Mouse (Mus musculus): Measurements from ENCODE around the gene Igf2r. TPM values are rescaled to one million over a fixed set of nuclear protein-coding genes. Genes with fewer than 3 reads are reported as not detected.

The Igf2r gene
- 10.8 and 11.2 TPM in 2 replicates for polyA plus RNA-seq (2015; fragmentation: Nextera tagmentation; extraction: Ambion mirVana)

DNA sequence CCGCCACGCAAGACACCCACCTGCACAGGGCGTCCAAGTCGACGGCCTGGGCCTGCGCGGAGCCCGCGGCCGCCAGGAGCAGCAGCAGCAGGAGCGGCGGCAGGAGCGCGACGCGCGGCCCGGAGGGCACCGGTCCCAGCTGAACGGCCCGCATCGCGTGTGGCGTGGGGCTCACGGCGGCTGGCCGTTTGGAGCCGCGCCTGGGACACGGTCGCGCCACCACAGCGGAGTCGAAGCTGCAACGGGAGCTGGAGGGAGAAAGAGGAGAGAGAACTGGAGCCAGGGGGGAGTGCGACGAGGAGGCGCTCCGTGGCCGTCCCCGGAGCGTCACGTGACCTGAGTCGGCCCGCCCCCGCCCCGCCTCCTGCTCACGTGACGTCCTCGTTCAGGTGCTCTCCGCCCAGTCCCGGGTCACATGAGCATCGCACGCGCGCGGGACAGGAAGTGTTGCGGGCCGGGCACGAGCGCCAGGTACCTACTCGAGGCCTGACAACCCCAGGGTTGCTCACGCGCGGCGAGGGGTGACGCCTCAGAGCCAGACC lies at the start of gene Igf2r:
Igf2r (minus strand) TSS at position 285 of the 542 bp plus-strand sequence.
- peaks cover 33% of the 10 kb centered on the region for H3K4me1 ChIP-seq
- peak within 1 kb of the TSS; percentile 95 for H3K4me3 ChIP-seq
- peak within 1 kb of the TSS; percentile 91 for H3K9ac ChIP-seq
- peak within 1 kb of the TSS; percentile 81 for H3K4me2 ChIP-seq
- WGBS = 3% methylated on average over 59 of the region's 67 CpGs
- H3K9me3 ChIP-seq = no peaks in the 10 kb centered on the region
- peak within 1 kb of the TSS; percentile 85 for H3K27ac ChIP-seq
- peak; percentile 92 for ATAC-seq (replicated peaks)
- H3K27me3 ChIP-seq (replicated peaks) = no peaks in the 10 kb centered on the region
- no peaks in the 10 kb centered on the region for H3K36me3 ChIP-seq (replicated peaks)

DNA sequence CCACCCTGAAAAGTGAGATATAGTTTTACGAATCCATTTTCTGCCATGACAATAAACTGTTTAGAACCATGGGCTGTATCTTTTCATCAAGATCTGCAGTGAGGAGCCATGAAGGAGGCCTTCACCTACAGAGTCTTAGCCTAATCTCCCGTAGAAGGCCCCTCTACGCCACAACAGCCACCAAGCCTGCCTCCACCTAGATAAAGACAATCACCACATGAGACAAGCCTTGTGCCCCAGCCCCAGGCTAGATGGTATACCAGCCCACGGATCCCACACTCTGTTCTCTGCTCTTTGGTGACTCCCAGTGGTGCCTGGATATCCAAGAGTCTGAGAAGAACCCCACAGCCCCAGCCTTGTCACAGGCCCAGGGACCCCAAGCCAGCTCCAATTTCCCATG lies 46.4 kb upstream of the Igf2r start:
- Histone ChIP-seq H3K36me3 (replicated peaks) (no peaks in the 10 kb centered on the region), H3K27ac (no peak overlapping the region), H3K4me2 (no peak overlapping the region), H3K9ac (no peak overlapping the region), H3K27me3 (replicated peaks) (no peaks in the 10 kb centered on the region), H3K9me3 (no peaks in the 10 kb centered on the region), H3K4me1 (no peaks in the 10 kb centered on the region), H3K4me3 (no peak overlapping the region)
- ATAC-seq (replicated peaks) = no peak
- WGBS = 87% methylated on average over 4 of the region's 4 CpGs

DNA sequence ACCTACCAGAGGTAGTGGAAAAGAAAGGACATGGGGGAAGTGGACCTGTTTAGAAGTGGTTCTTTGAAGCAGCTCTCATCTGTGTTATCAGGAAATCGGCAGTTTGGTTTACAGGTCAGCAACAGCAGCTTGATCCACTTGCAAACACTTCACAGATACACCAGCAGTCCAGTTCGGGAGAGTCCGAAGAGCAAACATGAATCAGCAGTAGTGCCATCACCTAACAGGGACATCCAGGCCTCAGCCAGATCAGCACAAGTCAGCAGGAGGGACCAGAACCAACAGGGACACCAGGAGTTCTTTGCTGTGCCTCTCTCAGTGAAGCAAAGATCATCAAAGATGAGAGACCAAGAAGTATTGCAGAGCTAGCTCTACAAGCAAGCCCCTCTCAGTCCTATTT lies 45.0 kb upstream of the Igf2r start:
- no peak for ATAC-seq (replicated peaks)
- Histone ChIP-seq H3K4me3 (no peak overlapping the region), H3K36me3 (replicated peaks) (no peaks in the 10 kb centered on the region), H3K4me1 (no peaks in the 10 kb centered on the region), H3K27ac (no peak overlapping the region), H3K27me3 (replicated peaks) (no peaks in the 10 kb centered on the region), H3K4me2 (no peak overlapping the region), H3K9ac (no peak overlapping the region), H3K9me3 (no peaks in the 10 kb centered on the region)
- WGBS = 90% methylated on average over 3 of the region's 3 CpGs

DNA sequence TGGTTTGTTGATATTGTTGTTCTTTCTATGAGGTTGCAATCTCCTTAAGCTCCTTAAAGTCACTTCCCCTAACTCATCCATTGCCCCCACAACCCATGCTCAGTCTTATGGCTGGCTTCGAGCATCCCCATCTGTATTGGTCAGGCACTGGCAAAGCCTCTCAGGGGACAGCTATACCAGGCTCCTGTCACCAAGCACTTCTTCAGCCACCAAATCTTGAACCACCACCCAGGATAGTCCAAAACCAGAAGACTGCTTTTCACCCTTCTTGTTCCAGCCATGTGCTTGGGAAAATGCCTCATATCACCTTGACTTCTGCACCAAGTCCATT lies 41.5 kb upstream of the Igf2r start:
- Histone ChIP-seq H3K36me3 (replicated peaks) (no peaks in the 10 kb centered on the region), H3K9me3 (no peaks in the 10 kb centered on the region), H3K4me3 (no peak overlapping the region), H3K4me2 (no peak overlapping the region), H3K4me1 (no peaks in the 10 kb centered on the region), H3K27ac (no peak overlapping the region), H3K9ac (no peak overlapping the region), H3K27me3 (replicated peaks) (no peaks in the 10 kb centered on the region)
- no peak for ATAC-seq (replicated peaks)
- 96% methylated on average over 1 of the region's 1 CpGs for WGBS

DNA sequence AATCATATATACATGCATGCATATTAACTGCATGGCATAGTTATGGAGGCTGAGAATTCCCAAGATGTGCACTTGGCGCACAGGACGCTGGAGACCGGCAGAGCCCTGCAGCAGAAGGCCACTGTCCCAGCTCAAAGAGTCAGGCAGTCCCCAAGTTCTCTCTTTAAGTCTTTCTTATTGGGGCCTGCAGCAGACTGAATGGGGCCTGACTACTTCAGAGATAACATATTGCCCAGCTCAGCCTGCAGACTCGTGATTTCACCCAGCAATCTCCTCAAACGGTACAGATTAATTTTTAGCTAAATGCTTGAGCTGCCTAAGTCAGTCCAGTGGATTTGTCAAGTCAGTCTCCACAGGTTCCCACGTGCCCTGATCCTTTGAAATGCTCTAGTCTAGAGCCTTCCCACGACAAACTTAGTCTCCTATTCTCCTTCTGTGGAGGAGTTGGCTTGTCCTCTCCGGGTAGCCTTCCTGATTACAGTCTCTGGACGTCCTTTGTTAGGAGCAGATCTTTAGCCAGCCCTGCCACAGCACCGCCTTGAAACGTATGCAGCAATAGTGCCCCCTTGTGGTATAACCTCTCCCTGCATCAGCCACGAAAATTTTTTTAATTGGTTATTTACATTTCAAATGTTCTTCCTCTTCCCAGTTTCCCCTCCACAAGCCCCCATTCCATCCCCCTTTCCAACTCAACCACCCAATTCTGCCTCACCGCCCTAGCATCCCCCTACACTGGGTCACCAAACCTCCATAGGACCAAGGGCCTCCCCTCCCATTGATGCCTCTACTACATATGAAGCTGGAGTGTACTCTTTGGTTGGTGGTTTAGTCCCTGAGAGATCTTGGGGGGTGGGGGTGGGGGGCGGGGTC lies 40.9 kb upstream of the Igf2r start:
- Histone ChIP-seq H3K4me1 (no peaks in the 10 kb centered on the region), H3K36me3 (replicated peaks) (no peaks in the 10 kb centered on the region), H3K4me3 (no peak overlapping the region), H3K4me2 (no peak overlapping the region), H3K9me3 (no peaks in the 10 kb centered on the region), H3K27me3 (replicated peaks) (no peaks in the 10 kb centered on the region), H3K9ac (no peak overlapping the region), H3K27ac (no peak overlapping the region)
- 0 out of 2 replicates have a peak, but pooled peaks have one; percentile 73 for ATAC-seq (replicated peaks)
- 22% methylated on average over 14 of the region's 14 CpGs for WGBS

DNA sequence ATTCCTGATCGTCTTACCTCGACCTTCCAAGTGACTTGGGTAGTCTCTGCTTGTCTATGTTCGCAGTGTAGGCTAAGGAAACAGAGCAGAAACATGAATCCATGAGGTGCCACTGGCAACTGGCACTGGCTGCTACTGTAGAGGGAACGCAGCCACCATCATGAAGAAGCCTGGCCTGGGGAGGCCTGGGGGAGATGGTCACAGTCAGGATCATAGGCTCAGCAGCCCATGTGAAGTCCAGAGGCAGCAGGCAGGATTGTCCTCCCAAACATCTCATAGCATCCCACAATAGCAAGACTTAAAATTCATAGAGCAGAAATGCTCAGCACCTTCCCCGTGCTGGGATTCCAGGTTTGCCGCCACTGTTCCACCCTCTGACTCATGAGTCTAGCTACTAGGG lies 39.4 kb upstream of the Igf2r start:
- no peaks in the 10 kb centered on the region for H3K27me3 ChIP-seq (replicated peaks)
- no peak overlapping the region for H3K9ac ChIP-seq
- H3K4me2 ChIP-seq = no peak overlapping the region
- no peak overlapping the region for H3K4me3 ChIP-seq
- no peak for ATAC-seq (replicated peaks)
- H3K36me3 ChIP-seq (replicated peaks) = no peaks in the 10 kb centered on the region
- no peak overlapping the region for H3K27ac ChIP-seq
- no peaks in the 10 kb centered on the region for H3K4me1 ChIP-seq
- H3K9me3 ChIP-seq = no peaks in the 10 kb centered on the region
- 90% methylated on average over 6 of the region's 6 CpGs for WGBS

DNA sequence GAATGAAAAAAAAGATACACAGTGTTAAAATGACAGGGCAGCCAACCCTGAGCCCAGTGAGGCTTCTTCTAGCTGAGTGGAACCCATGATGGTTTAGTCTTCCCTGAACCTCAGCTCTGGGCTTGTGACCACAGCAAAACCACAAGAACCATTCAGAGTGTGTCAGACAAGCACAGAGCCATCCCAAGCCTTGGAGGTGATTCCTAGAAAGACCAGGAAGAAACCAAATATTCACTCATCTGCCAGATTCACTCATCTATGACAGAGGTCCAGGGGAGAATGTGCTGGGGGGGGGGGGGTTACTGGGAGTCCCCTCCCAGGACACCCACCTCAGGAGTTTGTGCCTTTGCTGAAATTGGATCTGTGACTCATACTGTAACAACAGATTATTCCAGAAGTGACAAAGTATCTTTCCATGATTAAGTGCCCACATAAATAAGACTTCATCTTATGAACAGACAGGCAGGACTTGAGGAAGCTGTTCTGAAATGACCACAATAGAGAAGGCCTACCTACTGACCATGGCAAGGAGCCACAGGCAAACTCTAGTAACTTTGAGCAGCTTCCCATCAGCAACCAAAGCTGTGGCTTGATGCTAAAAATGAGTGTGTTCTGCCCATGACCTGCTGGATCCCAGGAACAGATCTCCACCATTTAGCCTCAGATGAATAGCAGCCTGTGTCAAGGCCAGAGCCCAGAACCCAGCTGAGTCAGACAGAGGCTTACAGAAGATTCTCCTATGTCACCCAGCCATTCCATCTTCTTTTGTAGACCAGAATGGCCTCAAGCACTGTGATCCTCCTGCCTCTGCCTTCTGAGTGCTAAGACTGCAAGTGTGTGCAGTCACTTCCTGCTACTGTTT lies 35.4 kb upstream of the Igf2r start:
- Histone ChIP-seq H3K36me3 (replicated peaks) (no peaks in the 10 kb centered on the region), H3K9me3 (no peaks in the 10 kb centered on the region), H3K4me1 (no peaks in the 10 kb centered on the region), H3K27me3 (replicated peaks) (no peaks in the 10 kb centered on the region), H3K4me2 (no peak overlapping the region), H3K9ac (no peak overlapping the region), H3K27ac (no peak overlapping the region), H3K4me3 (no peak overlapping the region)
- ATAC-seq (replicated peaks) = no peak

DNA sequence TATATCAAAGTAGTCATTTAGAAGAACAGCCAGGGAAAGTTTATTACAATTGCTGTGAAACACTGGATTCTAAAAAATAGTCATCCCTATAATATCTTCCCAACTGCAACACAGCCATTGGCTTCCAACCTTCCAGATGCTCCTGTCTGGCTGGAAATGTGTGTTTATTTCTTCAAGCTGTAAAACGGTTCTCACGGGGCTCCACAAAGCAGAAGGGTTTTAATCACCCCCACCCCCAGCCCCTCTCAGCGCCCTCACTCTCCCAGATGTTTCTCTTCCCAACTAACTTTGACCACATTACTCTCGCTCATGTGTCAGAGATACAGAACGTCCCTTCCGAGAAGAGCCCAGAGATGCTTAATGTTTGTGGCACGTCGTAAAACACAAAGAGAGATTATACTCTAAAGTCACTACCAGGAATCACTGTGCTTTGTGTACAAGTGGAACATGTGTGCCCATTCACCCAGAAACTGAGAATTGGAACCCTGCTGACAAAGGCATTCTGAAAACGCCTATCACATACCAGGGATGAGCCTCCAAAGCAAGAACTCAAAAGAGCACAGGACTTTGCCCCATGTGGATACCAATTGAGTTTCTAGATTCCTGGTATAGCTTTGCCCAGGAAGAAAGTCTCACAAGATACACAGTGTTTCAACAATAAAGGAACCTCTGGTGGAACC lies 32.5 kb upstream of the Igf2r start:
- Histone ChIP-seq H3K4me3 (no peak overlapping the region), H3K27me3 (replicated peaks) (no peaks in the 10 kb centered on the region), H3K27ac (no peak overlapping the region), H3K9ac (no peak overlapping the region), H3K4me2 (no peak overlapping the region), H3K9me3 (no peaks in the 10 kb centered on the region), H3K36me3 (replicated peaks) (no peaks in the 10 kb centered on the region), H3K4me1 (no peaks in the 10 kb centered on the region)
- no peak for ATAC-seq (replicated peaks)
- WGBS = 66% methylated on average over 9 of the region's 9 CpGs

DNA sequence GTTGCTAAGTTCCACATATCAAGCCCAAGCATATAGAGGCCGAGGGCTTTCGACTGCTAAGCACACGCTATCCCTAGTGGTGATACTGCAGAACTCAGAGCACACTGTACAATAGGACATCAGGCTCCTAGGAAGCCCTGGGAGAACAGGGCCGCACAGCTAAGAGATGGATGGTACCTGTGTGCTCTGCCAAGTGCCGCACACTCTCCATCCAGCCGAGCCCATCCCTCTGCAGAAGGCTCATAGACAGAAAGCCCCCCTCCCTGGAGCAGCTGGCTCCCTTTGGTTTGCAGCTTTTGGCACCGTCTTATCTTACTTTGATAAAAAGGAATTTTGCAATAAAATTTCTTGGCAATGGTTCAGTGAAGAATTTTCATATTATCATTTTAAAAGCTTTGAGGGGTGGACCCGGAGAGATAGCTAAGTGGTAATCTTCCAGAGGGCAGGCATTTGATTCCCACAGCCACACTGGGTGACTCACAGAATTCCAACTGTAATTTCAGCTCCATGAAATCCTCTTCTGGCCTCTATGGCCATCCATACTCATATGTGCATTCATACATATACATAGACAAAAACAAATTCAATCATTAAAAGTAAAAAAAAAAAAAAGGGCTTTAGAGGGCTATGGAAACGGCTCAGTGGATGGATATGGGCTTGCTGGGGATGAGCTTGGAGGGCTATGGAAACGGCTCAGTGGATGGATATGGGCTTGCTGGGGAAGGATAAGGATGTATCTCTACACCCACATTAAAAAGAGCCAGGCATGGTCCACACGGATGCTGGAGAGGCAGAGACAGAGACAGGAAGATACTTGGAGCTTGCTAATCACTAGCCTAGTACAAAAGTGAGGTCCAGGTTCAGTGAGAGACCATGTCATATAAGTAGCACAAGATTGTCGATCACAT lies 30.2 kb upstream of the Igf2r start:
- Histone ChIP-seq H3K4me2 (no peak overlapping the region), H3K9ac (no peak overlapping the region), H3K27me3 (replicated peaks) (no peaks in the 10 kb centered on the region), H3K9me3 (no peaks in the 10 kb centered on the region), H3K4me1 (no peaks in the 10 kb centered on the region), H3K36me3 (replicated peaks) (no peaks in the 10 kb centered on the region), H3K27ac (no peak overlapping the region), H3K4me3 (no peak overlapping the region)
- 84% methylated on average over 12 of the region's 12 CpGs for WGBS
- no peak for ATAC-seq (replicated peaks)

DNA sequence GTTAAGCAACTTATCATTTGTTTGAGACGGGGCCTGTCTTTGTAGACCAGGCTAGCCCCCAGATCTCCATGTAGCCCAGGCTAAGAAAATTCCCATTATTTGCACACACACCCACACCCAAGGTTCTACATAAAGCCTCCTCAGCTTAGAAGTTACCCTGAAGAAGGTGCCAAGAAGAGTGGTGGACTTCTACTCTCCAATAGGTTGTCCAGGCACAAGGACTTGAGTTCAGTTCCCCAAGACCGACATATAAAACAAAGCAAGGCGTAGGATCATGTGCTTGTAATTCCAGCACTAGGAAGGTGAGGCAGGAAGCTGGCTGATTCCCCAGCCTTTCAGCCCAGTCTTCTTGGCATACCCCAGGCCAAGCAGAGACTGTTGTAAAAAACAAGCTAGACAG lies 29.1 kb upstream of the Igf2r start:
- no peaks in the 10 kb centered on the region for H3K27me3 ChIP-seq (replicated peaks)
- WGBS = 96% methylated on average over 3 of the region's 3 CpGs
- H3K36me3 ChIP-seq (replicated peaks) = no peaks in the 10 kb centered on the region
- no peaks in the 10 kb centered on the region for H3K4me1 ChIP-seq
- H3K4me2 ChIP-seq = no peak overlapping the region
- no peaks in the 10 kb centered on the region for H3K9me3 ChIP-seq
- ATAC-seq (replicated peaks) = no peak
- H3K27ac ChIP-seq = no peak overlapping the region
- H3K4me3 ChIP-seq = no peak overlapping the region
- H3K9ac ChIP-seq = no peak overlapping the region

DNA sequence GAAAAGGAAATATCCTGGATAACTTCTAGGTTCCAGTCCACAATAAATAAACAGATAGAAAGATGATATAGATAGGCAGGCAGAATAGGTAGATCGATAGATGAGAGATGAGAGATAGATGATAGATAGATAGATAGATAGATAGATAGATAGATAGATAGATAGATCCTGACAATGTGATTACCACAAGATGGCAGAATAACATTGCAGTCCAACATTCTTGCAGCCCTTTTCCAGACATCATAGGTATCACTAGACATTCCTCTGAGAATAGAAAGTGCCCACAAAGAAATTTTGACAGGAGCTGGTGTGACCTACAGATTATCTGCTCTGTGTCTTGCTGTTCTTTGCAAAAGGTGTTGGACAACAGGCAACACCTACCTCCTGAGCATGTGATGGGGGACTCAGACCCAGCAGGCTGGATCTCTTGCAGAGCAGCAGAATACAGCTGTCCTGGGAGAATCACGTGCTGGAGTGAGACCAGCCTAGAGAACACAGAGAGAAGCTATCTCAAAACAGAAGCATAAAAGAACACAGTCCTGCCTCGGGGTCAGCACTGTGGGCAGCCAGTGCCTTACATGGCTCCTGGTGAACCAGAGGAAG lies 28.1 kb upstream of the Igf2r start:
- 70% methylated on average over 3 of the region's 3 CpGs for WGBS
- Histone ChIP-seq H3K9me3 (no peaks in the 10 kb centered on the region), H3K4me1 (no peaks in the 10 kb centered on the region), H3K27ac (no peak overlapping the region), H3K36me3 (replicated peaks) (no peaks in the 10 kb centered on the region), H3K4me3 (no peak overlapping the region), H3K4me2 (no peak overlapping the region), H3K9ac (no peak overlapping the region), H3K27me3 (replicated peaks) (no peaks in the 10 kb centered on the region)
- ATAC-seq (replicated peaks) = no peak
